Mouse (Mus musculus) common myeloid progenitor, adult 5-6 weeks (primary cell): ENCODE data around the gene Rab3b. TPM values are rescaled to one million over a fixed set of nuclear protein-coding genes. Genes with fewer than 3 reads are reported as not detected.
"Not testable (repeated sequence)": the region's sequence is repeated elsewhere in the genome, so short reads cannot be mapped to it uniquely, and the experiment has no call there.

Experiments
- ATAC-seq: replicated peaks from 2 replicates; pipeline ENCODE4 v1.8.0; 2016; ENCODE audit warnings: low read depth, mild to moderate bottlenecking, moderate TSS enrichment, inconsistent platforms; ENCODE audit not compliant: poor library complexity, severe bottlenecking
- total RNA-seq: library from RNA; stranded (forward); fragments of 200-1000, 187-1606 nt; gene quantifications from 2 replicates; pipeline ENCODE4 v1.2.3, GENCODE M21; 2017

Gene Rab3b
- total RNA-seq, 1 experiment from 2014 or later = not detected

DNA sequence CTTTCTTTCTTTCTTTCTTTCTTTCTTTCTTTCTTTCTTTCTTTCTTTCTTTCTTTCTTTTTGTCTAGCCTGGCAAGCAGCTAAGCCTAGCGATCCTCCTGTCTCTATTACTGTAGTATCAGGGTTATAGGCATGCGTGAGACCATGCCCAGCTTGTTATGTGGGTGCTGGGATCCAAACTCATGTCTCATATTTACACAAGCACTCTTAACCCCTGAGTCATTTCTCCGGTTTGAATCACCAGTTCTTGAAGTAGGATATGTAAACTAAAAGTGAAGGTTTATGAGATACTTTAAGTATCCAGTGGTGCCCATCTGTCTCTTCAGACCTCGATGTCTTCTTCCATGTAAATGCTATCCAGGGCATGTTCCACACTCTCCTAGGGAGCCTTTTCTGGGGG, 8.6 kb downstream of the Rab3b start:
- no peak for ATAC-seq

DNA sequence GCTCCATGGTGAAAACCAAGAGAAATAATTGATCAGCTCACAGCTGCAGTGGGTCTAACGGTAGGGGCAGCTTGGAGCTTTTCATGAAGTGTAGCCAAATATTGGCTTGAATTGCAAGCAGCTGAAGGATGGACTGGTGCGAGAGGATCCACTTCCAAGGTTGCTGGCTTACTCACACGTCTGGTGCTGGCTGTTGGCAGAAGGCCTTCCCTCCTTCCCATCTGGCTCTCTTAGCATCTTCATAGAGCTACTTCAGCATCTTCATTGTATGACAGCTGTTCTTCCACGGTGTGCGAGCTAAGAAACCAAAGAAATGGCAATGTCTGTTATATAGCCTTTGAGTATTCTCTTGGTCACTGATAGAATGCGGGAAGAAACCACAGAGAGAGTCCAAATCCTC, 12.0 kb downstream of the Rab3b start:
- no peak for ATAC-seq

DNA sequence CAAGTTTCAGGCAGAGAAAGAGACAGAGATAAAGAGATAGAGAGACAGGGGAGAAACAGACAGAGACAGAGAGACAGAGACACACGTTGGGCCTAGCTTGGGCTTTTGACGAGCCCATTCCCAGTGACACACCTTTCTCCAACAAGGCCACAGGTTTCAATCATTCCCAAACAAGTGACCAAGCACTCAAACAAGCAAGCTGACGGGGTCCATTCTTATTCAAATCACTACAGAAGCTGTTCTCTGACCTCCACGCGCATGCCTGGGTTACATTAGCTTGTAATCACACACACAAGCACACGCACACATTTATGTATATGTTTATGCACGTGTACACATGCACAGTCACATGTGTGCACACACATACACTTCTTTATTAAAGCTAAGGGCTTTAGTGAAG, 21.6 kb downstream of the Rab3b start:
- no peak for ATAC-seq

DNA sequence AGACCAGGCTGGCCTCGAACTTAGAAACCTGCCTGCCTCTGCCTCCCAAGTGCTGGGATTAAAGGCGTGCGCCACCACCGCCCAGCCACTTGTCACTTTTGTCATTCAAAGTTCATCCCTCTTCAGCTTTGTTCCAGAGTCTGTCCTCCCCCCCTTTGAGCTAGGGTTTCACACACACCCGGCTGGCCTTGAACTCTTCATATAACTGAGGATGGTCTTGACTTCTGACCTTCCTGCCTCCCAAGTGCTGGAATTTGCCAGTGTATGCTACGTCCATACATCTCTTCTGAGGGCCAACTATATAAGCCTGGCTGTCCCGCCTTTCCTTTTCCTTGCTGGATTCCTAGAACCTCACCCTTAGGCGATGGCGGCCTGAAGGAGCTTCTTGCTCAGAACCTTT, 24.0 kb downstream of the Rab3b start:
- ATAC-seq = no peak

DNA sequence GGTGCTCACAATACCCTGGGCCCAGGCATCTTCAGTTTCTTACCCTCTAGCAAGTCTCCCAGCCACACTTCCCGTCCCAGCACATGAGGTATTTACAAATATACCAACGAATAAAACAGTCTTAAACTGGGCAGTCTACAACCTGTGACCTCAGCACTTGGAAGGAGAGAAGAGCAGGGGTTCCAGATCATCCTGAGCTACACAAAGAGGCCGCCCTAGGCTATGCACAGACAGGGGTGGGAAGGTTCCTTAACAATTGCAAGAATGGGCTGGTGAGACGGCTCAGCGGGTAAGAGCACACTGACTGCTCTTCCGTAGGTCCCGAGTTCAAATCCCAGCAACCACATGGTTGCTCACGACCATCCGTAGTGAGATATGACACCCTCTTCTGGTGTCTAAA, 24.5 kb downstream of the Rab3b start:
- ATAC-seq = no peak

DNA sequence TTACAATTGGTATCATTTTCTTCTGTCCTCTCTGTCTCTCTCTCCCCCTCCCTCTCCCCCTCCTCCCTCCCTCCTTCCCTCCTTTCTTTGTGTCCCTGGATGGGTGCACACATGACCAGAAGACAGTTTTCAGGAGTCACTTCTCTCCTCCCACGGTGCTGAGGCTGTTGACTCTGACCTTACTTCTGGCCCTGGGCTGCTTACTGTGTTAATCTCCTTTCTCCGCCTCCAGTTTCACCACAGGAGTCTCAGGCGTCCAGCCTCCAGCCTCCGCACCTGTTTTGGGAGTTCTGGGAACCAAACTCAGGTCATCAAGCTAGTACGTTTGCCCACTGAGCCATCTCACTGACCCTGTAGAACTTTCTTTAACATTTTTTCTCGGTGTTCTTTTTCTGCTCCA, 25.2 kb downstream of the Rab3b start:
- ATAC-seq = no peak

DNA sequence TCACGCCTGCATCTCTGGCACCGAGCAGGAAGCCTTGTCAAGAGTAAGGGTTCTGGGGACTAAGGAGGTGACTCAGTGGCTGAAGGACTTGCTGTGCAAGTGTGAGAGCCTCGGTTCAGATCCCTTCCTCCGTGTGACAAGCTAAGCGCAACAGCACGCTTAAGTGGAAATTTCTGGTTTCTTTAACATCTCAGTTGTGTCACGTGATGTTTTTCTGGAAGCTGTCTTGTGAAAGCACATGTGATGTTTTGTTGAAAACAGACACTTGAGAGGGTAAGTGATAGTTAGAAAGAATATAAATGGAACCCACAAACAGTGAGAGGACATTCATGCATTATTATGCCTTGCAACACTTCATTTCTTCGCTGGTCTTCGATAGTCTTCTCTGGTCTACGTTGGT, 25.9 kb downstream of the Rab3b start:
- ATAC-seq = no peak

DNA sequence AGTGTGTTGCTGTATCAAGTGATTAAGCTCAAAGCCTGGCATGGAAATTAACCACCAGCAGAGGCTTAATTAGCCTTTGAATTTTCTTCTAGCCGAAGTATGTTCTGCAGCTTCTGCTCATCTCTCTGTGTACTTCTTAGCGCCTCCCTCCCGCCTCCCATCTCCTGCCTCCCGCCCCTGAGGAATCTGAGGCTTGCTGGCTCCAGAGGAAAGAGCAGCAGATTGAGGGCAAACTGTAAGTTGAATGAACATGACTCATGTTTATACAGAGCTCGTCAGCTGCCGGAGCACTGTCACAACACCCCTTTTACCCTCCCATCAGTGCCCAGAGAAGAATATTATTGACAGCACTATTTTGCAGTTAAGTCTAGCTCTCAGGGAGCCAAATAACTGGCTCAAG, 27.0 kb downstream of the Rab3b start:
- no peak for ATAC-seq

DNA sequence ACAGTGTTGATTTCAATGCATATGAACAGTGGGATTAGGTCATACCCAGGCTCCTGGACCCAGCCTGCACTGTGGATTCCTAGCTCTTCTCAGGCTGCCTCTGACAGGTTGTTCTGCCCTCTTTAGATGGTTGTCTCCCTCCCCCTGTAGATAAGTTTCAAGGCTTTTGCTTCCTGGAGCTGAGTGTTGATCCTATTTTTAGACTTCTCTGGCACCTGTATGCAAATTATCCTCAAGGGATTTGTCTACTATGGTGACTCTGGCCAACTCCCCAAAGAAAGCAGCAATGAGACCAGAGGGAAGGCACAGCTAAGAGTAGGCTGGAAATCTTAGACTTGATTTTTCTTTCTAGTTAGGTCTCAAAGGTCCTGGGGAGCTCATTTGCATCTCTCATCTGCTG, 28.6 kb downstream of the Rab3b start:
- ATAC-seq = no peak

DNA sequence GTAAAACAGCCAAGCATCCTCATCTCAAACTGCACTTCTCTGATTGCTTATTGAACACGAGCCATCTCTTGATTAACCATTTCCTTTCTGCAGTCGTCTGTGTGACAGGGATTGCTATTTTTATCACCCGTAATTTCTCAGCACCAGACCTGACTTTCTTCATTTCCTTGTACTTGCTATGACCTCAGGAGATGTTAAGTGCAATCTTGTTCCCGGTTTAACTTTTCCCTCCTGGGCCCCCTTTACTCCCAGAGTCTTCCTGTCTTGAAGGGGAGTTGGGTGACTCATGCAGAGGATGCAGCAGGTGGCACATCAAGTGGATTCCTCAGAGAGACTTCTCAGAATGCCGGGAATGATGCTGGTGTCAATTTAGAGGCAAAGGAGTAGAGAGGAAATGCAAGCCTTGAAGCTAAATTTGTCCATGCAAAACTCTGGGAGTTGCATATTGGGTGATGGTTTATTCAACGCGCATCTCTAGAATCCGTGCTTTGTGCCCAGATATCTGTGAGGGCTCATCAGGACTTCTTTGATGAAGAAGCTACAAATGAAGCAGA, 31.1 kb downstream of the Rab3b start:
- ATAC-seq = no peak

DNA sequence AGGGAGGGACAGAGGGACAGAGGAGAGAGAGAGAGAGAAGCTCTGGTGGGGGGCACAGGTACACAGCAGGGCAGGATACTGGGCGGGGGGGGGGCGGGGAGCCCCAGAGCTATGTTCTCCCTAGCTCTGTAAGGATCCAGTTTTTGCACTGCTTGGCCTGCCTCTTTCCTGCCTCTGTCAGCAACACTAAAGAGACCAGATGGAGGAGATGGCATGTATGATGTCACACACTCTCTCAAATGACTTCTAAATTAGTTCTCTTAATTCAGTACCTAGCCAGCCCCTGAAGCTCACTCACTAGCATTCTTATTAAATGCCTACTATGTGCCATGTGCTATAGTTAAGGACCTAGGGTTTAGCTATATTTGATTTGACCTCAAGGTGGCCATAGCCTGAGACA, 33.0 kb downstream of the Rab3b start:
- no peak for ATAC-seq

DNA sequence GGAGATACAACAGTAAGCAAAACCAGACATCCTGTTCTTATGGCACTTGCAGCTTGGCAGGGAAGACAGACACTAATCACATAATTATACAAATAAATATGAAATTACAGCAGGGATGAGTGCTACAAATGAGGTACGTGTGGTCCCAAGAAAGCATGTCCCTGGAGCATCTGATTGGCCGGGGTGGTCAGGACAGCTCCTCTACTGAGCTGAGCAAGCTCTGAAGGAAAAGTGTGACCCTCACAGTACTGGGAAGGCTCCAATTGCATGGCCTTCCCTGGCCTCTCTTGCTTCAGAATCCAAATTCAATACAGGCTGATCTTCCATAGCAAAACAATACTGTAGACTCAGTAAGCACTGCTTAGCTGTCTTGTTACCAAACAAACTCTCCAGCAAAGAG, 34.3 kb downstream of the Rab3b start:
- no peak for ATAC-seq

DNA sequence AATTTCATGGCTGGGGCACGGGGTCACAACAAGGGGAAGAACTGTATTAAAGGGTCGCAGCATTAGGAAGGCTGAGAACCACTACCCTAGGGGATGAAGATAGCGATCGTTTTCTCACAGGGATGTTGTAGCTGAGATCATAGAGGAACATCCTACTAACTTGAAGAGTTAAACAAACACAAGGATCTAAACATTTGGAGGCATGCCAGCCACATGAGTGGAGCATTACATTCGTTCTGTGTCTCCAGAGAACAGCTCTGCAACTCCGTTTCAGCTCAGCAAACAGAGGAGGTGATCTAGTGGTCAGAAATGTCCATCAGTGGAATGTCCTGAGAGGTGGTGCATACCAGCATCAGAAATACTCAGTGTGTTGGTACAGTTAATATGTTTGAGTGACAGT, 35.5 kb downstream of the Rab3b start:
- ATAC-seq = no peak

DNA sequence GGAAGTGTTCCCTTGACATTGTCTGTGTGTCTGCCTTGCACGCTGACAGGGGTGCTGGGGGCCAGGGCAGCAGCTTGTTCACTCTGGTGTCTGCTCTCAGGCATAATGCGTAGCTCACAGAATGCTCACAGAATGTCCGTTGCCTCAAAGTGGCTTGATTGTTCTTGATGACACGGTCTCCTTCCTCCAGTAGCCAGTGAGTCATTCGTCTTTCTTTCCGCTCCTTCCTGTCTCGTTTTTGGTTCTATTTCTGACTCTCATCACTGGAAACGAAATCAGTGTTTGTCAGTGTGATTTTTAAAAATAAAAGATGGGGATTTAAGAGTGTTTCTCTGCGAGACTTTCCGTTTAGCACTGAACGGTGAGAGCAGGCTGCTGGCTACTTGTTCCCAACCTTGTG, 36.2 kb downstream of the Rab3b start:
- no peak for ATAC-seq

DNA sequence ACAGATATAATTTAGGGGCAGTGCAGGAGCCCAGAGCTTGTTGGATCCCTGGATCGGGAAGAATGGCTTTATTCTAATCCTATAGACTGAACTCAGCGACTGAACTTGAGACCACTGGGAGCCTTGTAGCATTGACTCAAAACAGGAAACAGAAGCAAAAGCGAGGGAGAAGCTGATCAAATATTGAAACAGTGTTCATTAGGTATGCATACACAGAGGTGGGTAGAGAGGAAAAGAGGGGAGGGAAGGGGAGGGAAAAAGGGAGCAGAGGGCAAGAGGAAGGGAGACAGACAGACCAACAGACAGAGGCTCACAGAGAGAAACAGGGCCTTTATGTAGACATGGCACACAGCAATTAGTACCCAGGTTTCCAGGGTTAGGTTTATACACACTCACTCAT, 38.8 kb downstream of the Rab3b start:
- no peak for ATAC-seq

DNA sequence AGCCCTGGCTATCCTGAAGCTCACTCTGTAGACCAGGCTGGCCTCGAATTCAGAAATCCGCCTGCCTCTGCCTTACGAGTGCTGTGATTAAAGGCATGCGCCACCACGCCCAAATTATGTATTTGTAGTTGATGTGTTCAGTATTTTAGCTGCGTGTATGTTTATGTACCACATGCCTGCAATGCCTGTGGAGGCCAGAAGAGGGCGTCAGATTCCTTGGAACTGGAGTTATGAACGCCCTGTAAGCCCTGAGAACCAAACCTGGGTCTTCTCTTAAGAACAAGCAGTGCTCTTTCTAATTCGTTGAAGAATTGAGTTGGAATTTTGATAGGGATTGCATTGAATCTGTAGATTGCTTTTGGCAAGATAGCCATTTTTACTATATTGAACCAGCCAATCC, 49.1 kb downstream of the Rab3b start:
- ATAC-seq = not testable (repeated sequence)

DNA sequence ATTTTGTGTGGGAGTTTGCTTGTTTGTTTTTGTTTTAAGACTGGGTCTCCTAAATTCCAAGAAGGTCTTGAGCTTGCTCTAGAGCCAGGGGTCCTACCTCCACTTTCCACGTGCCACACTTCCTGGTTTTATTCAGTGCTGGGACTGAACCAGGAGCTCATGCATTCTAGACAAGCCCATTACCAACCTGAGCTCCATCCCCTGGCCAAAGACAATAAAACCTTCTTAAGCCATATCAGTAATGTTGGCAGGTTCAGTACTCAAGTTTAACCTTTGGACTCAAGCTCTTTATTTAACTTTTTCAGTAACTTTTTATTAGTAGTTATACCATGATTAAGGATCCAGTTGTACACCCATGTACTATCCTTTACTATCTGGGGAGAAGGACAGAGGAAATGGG, 54.3 kb downstream of the Rab3b start:
- no peak for ATAC-seq

DNA sequence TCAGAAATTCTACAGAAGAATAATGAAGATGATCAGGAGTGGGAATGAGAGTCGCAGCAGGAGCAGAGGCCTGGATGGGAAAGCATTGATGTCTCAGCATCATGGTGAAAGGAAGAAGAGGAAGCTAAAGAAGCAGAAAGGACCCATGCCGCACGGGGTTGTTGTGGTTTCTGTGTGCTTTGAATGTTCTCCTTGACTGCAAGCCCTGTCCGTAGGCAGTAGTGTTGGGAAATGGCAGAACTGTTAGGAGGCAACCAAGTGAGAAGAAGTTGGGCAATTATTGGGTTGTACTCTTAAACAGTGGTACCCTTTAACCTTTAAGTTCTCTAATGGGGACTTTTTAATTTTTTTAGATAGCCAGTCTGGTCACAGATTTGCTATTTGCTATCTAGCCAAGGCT, 56.0 kb downstream of the Rab3b start:
- 0 out of 2 replicates have a peak, but pooled peaks have one; percentile 36 for ATAC-seq

DNA sequence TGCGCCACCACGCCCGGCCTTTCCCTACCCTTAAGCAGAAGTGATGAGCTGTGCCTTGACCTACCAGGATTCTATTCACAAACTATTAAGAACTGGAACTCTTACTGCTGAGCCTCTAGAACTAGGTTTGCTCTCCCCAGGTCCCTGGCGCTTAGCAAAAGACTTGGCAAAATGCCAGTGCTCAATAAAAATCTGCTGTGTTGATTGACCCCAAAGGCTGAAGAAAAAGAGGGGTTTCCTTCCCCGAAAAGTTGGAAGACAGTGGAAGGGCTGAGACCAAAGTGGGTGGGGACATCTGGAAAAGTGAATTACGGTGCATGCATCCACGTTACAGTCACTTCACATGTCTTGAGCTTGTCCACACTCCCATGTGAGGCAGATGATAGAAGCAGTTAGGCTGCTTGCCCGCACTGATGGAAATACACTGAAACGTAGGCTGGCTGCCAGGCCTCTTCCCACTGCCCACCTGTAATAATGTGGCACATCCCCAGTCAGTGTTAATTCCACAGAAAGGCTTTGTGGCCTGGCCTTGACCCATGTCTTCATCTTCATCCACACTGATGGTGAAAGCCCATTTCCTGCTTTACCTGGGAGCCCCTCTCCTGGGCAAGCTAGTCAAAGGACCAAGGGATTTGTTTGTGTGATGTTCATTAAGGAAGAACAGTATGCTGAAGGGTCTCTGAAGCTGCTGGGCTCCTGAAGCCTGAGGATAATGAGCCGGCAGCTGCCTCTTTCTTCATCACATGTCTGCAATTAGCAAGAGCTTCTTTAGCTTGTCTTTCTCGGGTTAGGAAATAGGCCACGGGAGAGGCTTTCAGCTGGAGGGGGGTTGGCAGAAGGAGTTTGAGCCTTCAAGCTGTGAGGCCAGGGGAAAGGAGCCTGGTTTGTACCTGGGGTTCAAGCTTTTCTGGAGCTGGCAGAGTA, 59.2 kb downstream of the Rab3b start:
- no peak for ATAC-seq

DNA sequence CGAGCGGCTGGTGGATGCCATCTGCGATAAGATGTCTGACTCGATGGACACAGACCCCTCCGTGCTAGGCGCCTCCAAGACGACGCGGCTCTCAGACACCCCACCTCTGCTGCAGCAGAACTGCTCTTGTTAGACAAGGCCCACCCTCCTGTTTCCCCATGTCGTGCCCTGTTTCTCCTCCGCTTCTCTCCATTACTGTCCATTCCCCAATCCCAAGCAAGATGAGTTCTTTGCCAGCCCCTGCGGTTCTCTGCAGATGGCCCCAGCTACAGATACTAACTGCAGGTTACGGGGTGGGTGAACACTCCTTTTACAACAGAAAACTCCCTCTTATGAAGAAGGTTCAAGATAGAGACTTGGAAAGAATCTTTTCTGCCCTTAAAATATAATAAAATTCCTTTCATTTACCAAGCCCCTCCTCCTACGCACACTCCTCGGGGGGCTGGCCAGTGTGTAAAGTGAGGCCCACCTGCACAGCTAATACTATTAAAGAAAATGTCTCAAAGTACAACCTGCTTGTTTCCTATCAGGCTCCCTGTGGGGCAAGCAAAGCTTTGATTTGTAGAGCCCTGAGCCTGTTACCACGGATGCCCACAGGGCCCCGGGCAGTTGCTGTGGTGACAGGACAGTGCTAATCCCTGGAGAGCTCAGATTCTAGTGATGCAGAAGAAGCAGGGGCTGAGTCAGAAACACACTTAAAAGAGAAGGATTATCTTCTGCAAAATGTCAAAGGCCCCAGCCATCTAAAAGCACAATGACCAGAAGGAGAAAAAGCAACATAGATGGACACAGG, 62.0 kb downstream of the Rab3b start:
- no peak for ATAC-seq

DNA sequence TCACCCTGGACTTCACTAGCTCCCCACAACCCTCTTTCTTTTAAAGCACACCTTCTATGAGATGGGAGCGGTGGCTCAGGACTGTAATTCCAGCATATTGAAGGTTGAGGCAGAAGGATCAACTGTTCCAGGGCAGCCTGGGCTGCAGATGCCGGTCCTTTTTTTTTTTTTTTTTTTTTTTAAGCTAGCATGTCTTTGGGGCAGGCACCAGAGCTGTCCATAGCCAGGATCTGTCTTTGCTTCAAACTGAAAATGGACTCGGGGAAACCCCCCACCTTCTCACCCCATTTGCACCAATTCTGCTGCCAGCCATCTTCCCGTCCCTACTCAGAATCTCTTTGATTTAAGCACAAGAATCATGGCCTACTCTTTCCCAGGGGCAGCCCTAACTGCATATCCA, 63.3 kb downstream of the Rab3b start:
- ATAC-seq = no peak
